Mouse (Mus musculus) ES-Bruce4 (cell line): Measurements from ENCODE around the gene Mgll.

ENCODE experiments used
- CTCF ChIP-seq: IDR thresholded peaks from one replicate; pipeline ENCODE4 v1.8.1; 2011; ENCODE audit warnings: low read depth, low read length
- EP300 ChIP-seq: IDR thresholded peaks from 2 replicates; pipeline ENCODE4 v1.6.1; 2011; ENCODE audit warnings: low read depth, low read length; ENCODE audit not compliant: insufficient read depth
- POLR2A ChIP-seq: IDR thresholded peaks from one replicate; pipeline ENCODE4 v1.8.1; 2011; ENCODE audit warnings: low read length; ENCODE audit not compliant: insufficient read depth

GRCm38 (mm10) chr6:88837999-88838398, 113.8 kb downstream of the Mgll start:
- TF ChIP-seq CTCF: no peak
- no peak for TF ChIP-seq POLR2A
- TF ChIP-seq EP300: no peak
